In genomic region chr11:116838936-116839335, GRCm38 (mm10) we compare ENCODE assay signal across 17 mouse cellular contexts. TPM values are rescaled to one million over a fixed set of nuclear protein-coding genes. Genes with fewer than 3 reads are reported as not detected.
A peak's percentile ranks its signal among the peaks of the same experiment; 100 is the strongest.
DNase-seq lines count a peak whose midpoint lies in the region; ATAC-seq and TF ChIP-seq lines count a peak whose summit lies in the region.
"Had no signal": no experiment of that assay in that cellular context is flagged by ENCODE, and none has a peak within 500 bp of the region (broad histone marks: within the 10 kb centered on the region; RNA-seq: fewer than 3 reads in every experiment).

No protein-coding gene starts in this region.

- DNase-seq in heart, adult 2 months = peak in 1 of 2 experiments; percentile 44
- DNase-seq in kidney, postnatal 4 days = peak; percentile 25 to 53
- peak; percentile 10 for DNase-seq in MN1 (ENCODE audit: low spot score)
- DNase-seq in forebrain, embryonic 14.5 days (ENCODE audit: low spot score) = no peak
- DNase-seq: adrenal gland, postnatal 14 days; cerebellum, postnatal 10 days; forebrain, postnatal 0 days; lung, postnatal 14 days; thymus, postnatal 4 days had no signal

- peak overlapping the region; percentile 8; the same call in 1 of the 2 replicates for H3K27ac ChIP-seq in heart, adult 2 months
- H3K27ac ChIP-seq in heart, embryonic 12.5 days (ENCODE audit: poor library complexity, severe bottlenecking) = no peak overlapping the region
- no peak overlapping the region for H3K27ac ChIP-seq in kidney, embryonic 14.5 days (ENCODE audit: low read depth, low read length)
- H3K27ac ChIP-seq in intestine, postnatal 0 days (ENCODE audit: low read depth, low read length) = peak overlapping the region; percentile 50
- no peak overlapping the region for H3K27ac ChIP-seq in forebrain, embryonic 14.5 days (ENCODE audit: low read depth, low read length)
- H3K27ac ChIP-seq: embryonic facial prominence, embryonic 15.5 days; hindbrain, embryonic 12.5 days; limb, embryonic 15.5 days had no signal

- intact Hi-C loops in heart, adult 2 months (cut with DNase I) = no loop called here

- peaks cover 5% of the 10 kb centered on the region for H3K4me1 ChIP-seq in heart, adult 2 months (ENCODE audit: control insufficient read depth, insufficient read depth, low read length)
- H3K4me1 ChIP-seq in heart, embryonic 12.5 days (replicated peaks) = peaks cover 29% of the 10 kb centered on the region
- H3K4me1 ChIP-seq in kidney, embryonic 14.5 days (ENCODE audit: control insufficient read depth, insufficient read depth, low read length) = peaks cover 16% of the 10 kb centered on the region
- peaks cover 11% of the 10 kb centered on the region; the same call in 1 of the 2 replicates for H3K4me1 ChIP-seq in intestine, postnatal 0 days (replicated peaks; ENCODE audit: control insufficient read depth, insufficient read depth, low read length)
- peaks cover 16% of the 10 kb centered on the region for H3K4me1 ChIP-seq in forebrain, embryonic 14.5 days (ENCODE audit: control insufficient read depth, insufficient read depth, low read length)

- H3K4me3 ChIP-seq in heart, adult 2 months = no peak overlapping the region
- no peak overlapping the region for H3K4me3 ChIP-seq in heart, embryonic 12.5 days
- H3K4me3 ChIP-seq in kidney, embryonic 14.5 days (ENCODE audit: low read length) = no peak overlapping the region
- H3K4me3 ChIP-seq in intestine, postnatal 0 days (ENCODE audit: low read depth, low read length) = no peak overlapping the region
- H3K4me3 ChIP-seq in forebrain, embryonic 14.5 days (ENCODE audit: low read depth, low read length) = no peak overlapping the region
- H3K4me3 ChIP-seq: embryonic facial prominence, embryonic 15.5 days; limb, embryonic 15.5 days had no signal

- no peak for ATAC-seq in heart, embryonic 12.5 days (ENCODE audit: insufficient number of reproducible peaks, low FRiP score)
- no peak for ATAC-seq in kidney, embryonic 14.5 days (ENCODE audit: low FRiP score, low TSS enrichment)
- no peak for ATAC-seq in intestine, postnatal 0 days
- ATAC-seq in forebrain, embryonic 14.5 days = no peak
- ATAC-seq: activated CD4-positive, CD25-positive, alpha-beta regulatory T cell, adult 4 months; forebrain, postnatal 0 days; liver, postnatal 0 days had no signal

- no peaks in the 10 kb centered on the region for H3K9me3 ChIP-seq in heart, embryonic 12.5 days (replicated peaks)
- no peaks in the 10 kb centered on the region for H3K9me3 ChIP-seq in kidney, embryonic 14.5 days (ENCODE audit: control insufficient read depth, low read length)
- no peaks in the 10 kb centered on the region for H3K9me3 ChIP-seq in intestine, postnatal 0 days (ENCODE audit: control insufficient read depth)
- H3K9me3 ChIP-seq in forebrain, embryonic 14.5 days (replicated peaks; ENCODE audit: control insufficient read depth, low read length) = no peaks in the 10 kb centered on the region
- H3K9me3 ChIP-seq: embryonic facial prominence, embryonic 15.5 days; hindbrain, embryonic 12.5 days; limb, embryonic 15.5 days had no signal

- H3K79me2 ChIP-seq in heart, adult 2 months (replicated peaks; ENCODE audit: control insufficient read depth, insufficient read depth, low read length) = no peaks in the 10 kb centered on the region; the same call in 1 of the 2 replicates

- H3K36me3 ChIP-seq in heart, adult 2 months (ENCODE audit: control insufficient read depth, insufficient read depth, low read length) = peaks cover 12% of the 10 kb centered on the region
- H3K36me3 ChIP-seq in heart, embryonic 12.5 days = peaks cover 73% of the 10 kb centered on the region
- H3K36me3 ChIP-seq in kidney, embryonic 14.5 days (ENCODE audit: control insufficient read depth, insufficient read depth, low read length) = peaks cover 76% of the 10 kb centered on the region
- peaks cover 63% of the 10 kb centered on the region for H3K36me3 ChIP-seq in intestine, postnatal 0 days (ENCODE audit: control insufficient read depth, insufficient read depth)
- peaks cover 72% of the 10 kb centered on the region for H3K36me3 ChIP-seq in forebrain, embryonic 14.5 days (ENCODE audit: control insufficient read depth, insufficient read depth, low read length)

- no peaks in the 10 kb centered on the region for H3K27me3 ChIP-seq in heart, adult 2 months (ENCODE audit: control insufficient read depth, insufficient read depth, low read length)
- no peaks in the 10 kb centered on the region for H3K27me3 ChIP-seq in heart, embryonic 12.5 days (replicated peaks)
- no peaks in the 10 kb centered on the region for H3K27me3 ChIP-seq in kidney, embryonic 14.5 days (ENCODE audit: control insufficient read depth, insufficient read depth, low read length)
- no peaks in the 10 kb centered on the region for H3K27me3 ChIP-seq in intestine, postnatal 0 days (replicated peaks; ENCODE audit: control insufficient read depth, insufficient read depth, low read length)
- no peaks in the 10 kb centered on the region for H3K27me3 ChIP-seq in forebrain, embryonic 14.5 days (replicated peaks; ENCODE audit: control insufficient read depth, insufficient read depth, low read length)
- H3K27me3 ChIP-seq: embryonic facial prominence, embryonic 15.5 days; hindbrain, embryonic 12.5 days; limb, embryonic 15.5 days had no signal

- WGBS in heart, adult 2 months = 70% methylated on average over 14 of the region's 14 CpGs
- 87% methylated on average over 14 of the region's 14 CpGs for WGBS in heart, embryonic 12.5 days
- WGBS in kidney, embryonic 14.5 days = 69% methylated on average over 14 of the region's 14 CpGs
- 76% methylated on average over 14 of the region's 14 CpGs for WGBS in intestine, postnatal 0 days
- 89% methylated on average over 14 of the region's 14 CpGs for WGBS in forebrain, embryonic 14.5 days

- TF ChIP-seq CTCF in heart, adult 2 months (IDR thresholded peaks at IDR 0.05) = peak; percentile 23
- peak; percentile 48 for TF ChIP-seq CTCF in intestine, postnatal 0 days (IDR thresholded peaks at IDR 0.05; ENCODE audit: low read depth)

- H3K4me2 ChIP-seq in heart, embryonic 12.5 days = no peak overlapping the region
- no peak overlapping the region for H3K4me2 ChIP-seq in kidney, embryonic 14.5 days (replicated peaks; ENCODE audit: low read depth, low read length)
- H3K4me2 ChIP-seq in intestine, postnatal 0 days (replicated peaks; ENCODE audit: low read depth) = no peak overlapping the region
- no peak overlapping the region for H3K4me2 ChIP-seq in forebrain, embryonic 14.5 days (ENCODE audit: low read length)

- no peak for TF ChIP-seq EP300 in heart, adult 2 months (IDR thresholded peaks at IDR 0.05; ENCODE audit: insufficient read depth, low read depth, low read length)

- no peak for TF ChIP-seq POLR2A in heart, adult 2 months (IDR thresholded peaks at IDR 0.05; ENCODE audit: insufficient read depth, low read depth, low read length)

- no peak overlapping the region for H3K9ac ChIP-seq in heart, adult 2 months (ENCODE audit: low read depth, low read length)
- no peak overlapping the region for H3K9ac ChIP-seq in heart, embryonic 12.5 days
- H3K9ac ChIP-seq in kidney, embryonic 14.5 days (ENCODE audit: low read depth, low read length) = no peak overlapping the region
- H3K9ac ChIP-seq in intestine, postnatal 0 days (ENCODE audit: low read depth, low read length) = no peak overlapping the region
- H3K9ac ChIP-seq in forebrain, embryonic 14.5 days (ENCODE audit: low read length) = no peak overlapping the region
- H3K9ac ChIP-seq: embryonic facial prominence, embryonic 15.5 days; liver, postnatal 0 days had no signal

RNA-seq across cellular contexts. Expression of gene Mettl23, which starts 4.1 kb away (rescaled TPM):
- total RNA-seq in heart, adult 2 months (2021) = 10 to 100 TPM; 38.3 to 40.5 TPM
- 34.3 and 59.4 TPM in 2 replicates for polyA plus RNA-seq in heart, adult 2 months (2012; rRNA removed)
- polyA plus RNA-seq in heart, embryonic 12.5 days (2016; fragmentation: Nextera tagmentation; extraction: Ambion mirVana) = 55.5 and 57.4 TPM in 2 replicates
- 56.5 and 64.6 TPM in 2 replicates for polyA plus RNA-seq in kidney, embryonic 14.5 days (2014; fragmentation: Nextera tagmentation; extraction: Ambion mirVana)
- 34.1 and 37.1 TPM in 2 replicates for polyA plus RNA-seq in intestine, postnatal 0 days (2015; fragmentation: Nextera tagmentation; extraction: Ambion mirVana)
- 79.2 and 100 TPM in 2 replicates for polyA plus RNA-seq in forebrain, embryonic 14.5 days (2014; fragmentation: Nextera tagmentation; extraction: Ambion mirVana)

RNA-seq across cellular contexts. Expression of gene Jmjd6, which starts 4.3 kb away (rescaled TPM):
- 10 to 100 TPM; 34.1 to 37.4 TPM for total RNA-seq in heart, adult 2 months (2021)
- polyA plus RNA-seq in heart, adult 2 months (2012; rRNA removed) = 14.6 and 20.9 TPM in 2 replicates
- 76.9 and 77.8 TPM in 2 replicates for polyA plus RNA-seq in heart, embryonic 12.5 days (2016; fragmentation: Nextera tagmentation; extraction: Ambion mirVana)
- 68.6 and 72.7 TPM in 2 replicates for polyA plus RNA-seq in kidney, embryonic 14.5 days (2014; fragmentation: Nextera tagmentation; extraction: Ambion mirVana)
- polyA plus RNA-seq in intestine, postnatal 0 days (2015; fragmentation: Nextera tagmentation; extraction: Ambion mirVana) = 44.4 and 44.7 TPM in 2 replicates
- polyA plus RNA-seq in forebrain, embryonic 14.5 days (2014; fragmentation: Nextera tagmentation; extraction: Ambion mirVana) = 64.6 and 81.1 TPM in 2 replicates

RNA-seq across cellular contexts. Expression of gene Mxra7, which starts 11.1 kb away (rescaled TPM):
- 10 to 100 TPM; 15.1 to 19.4 TPM for total RNA-seq in heart, adult 2 months (2021)
- polyA plus RNA-seq in heart, adult 2 months (2012; rRNA removed) = 10.4 and 15.6 TPM in 2 replicates
- polyA plus RNA-seq in heart, embryonic 12.5 days (2016; fragmentation: Nextera tagmentation; extraction: Ambion mirVana) = 24.7 and 27.0 TPM in 2 replicates
- polyA plus RNA-seq in kidney, embryonic 14.5 days (2014; fragmentation: Nextera tagmentation; extraction: Ambion mirVana) = 11.1 and 16.0 TPM in 2 replicates
- polyA plus RNA-seq in intestine, postnatal 0 days (2015; fragmentation: Nextera tagmentation; extraction: Ambion mirVana) = 33.6 and 39.4 TPM in 2 replicates
- 3.6 and 3.8 TPM in 2 replicates for polyA plus RNA-seq in forebrain, embryonic 14.5 days (2014; fragmentation: Nextera tagmentation; extraction: Ambion mirVana)
- polyA plus RNA-seq: activated CD4-positive, CD25-positive, alpha-beta regulatory T cell, adult 4 months had no signal

RNA-seq across cellular contexts. Expression of gene Mfsd11, which starts 13.3 kb away (rescaled TPM):
- 10 to 100 TPM; 29.9 to 33.5 TPM for total RNA-seq in heart, adult 2 months (2021)
- polyA plus RNA-seq in heart, adult 2 months (2012; rRNA removed) = 23.8 and 27.9 TPM in 2 replicates
- 37.6 and 39.9 TPM in 2 replicates for polyA plus RNA-seq in heart, embryonic 12.5 days (2016; fragmentation: Nextera tagmentation; extraction: Ambion mirVana)
- 24.9 and 35.0 TPM in 2 replicates for polyA plus RNA-seq in kidney, embryonic 14.5 days (2014; fragmentation: Nextera tagmentation; extraction: Ambion mirVana)
- 100 and 109 TPM in 2 replicates for polyA plus RNA-seq in intestine, postnatal 0 days (2015; fragmentation: Nextera tagmentation; extraction: Ambion mirVana)
- 31.8 and 46.6 TPM in 2 replicates for polyA plus RNA-seq in forebrain, embryonic 14.5 days (2014; fragmentation: Nextera tagmentation; extraction: Ambion mirVana)

RNA-seq across cellular contexts. Expression of gene Srsf2, which starts 14.0 kb away (rescaled TPM):
- 100 to 1,000 TPM in 1 of 2 experiments, 10 to 100 TPM in 1; 91.4 to 104 TPM for total RNA-seq in heart, adult 2 months (2021)
- polyA plus RNA-seq in heart, adult 2 months (2012; rRNA removed) = 158 and 165 TPM in 2 replicates
- polyA plus RNA-seq in heart, embryonic 12.5 days (2016; fragmentation: Nextera tagmentation; extraction: Ambion mirVana) = 605 and 640 TPM in 2 replicates
- 981 and 1,041 TPM in 2 replicates for polyA plus RNA-seq in kidney, embryonic 14.5 days (2014; fragmentation: Nextera tagmentation; extraction: Ambion mirVana)
- 354 and 366 TPM in 2 replicates for polyA plus RNA-seq in intestine, postnatal 0 days (2015; fragmentation: Nextera tagmentation; extraction: Ambion mirVana)
- 639 and 644 TPM in 2 replicates for polyA plus RNA-seq in forebrain, embryonic 14.5 days (2014; fragmentation: Nextera tagmentation; extraction: Ambion mirVana)

Comparison
In these comparisons a context has a peak if more than half of its experiments do, and no peak if none do; other contexts are left out.
1. H3K27ac ChIP-seq: peak in heart, adult 2 months (single experiment) and intestine, postnatal 0 days (single experiment); none in heart, embryonic 12.5 days (single experiment), kidney, embryonic 14.5 days (single experiment) and forebrain, embryonic 14.5 days (single experiment).